Mouse (Mus musculus): ENCODE measurements around the gene Msrb3.

Gene Msrb3

GRCm38 (mm10) chr10:120895899-120896289 is 3.0 kb downstream of the Msrb3 start:
- DNase-seq, result no peak

GRCm38 (mm10) chr10:120894978-120895898 is 3.7 kb downstream of the Msrb3 start:
- no peak for DNase-seq

DNA sequence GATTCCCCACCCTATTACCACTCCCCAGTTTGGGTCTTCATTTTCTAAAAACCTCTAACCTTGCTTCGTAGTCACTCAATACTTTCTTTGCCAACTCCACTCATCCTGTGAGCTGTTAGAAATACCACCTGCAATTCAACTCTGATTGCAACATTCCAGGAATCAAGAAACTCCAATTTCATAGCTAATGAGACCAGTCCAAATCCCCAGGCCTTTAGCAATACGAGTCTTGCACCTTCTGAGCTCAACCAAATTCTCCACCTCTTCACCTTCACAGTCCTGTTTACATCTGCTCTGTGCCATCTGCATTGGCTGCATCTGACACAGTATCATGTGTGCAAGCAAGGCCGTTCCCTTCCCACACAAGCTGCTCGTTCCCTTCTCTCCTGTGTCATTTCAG is 5.0 kb downstream of the Msrb3 start:
- DNase-seq, result no peak

GRCm38 (mm10) chr10:120891131-120891530 is 7.8 kb downstream of the Msrb3 start:
- DNase-seq, result no peak

DNA sequence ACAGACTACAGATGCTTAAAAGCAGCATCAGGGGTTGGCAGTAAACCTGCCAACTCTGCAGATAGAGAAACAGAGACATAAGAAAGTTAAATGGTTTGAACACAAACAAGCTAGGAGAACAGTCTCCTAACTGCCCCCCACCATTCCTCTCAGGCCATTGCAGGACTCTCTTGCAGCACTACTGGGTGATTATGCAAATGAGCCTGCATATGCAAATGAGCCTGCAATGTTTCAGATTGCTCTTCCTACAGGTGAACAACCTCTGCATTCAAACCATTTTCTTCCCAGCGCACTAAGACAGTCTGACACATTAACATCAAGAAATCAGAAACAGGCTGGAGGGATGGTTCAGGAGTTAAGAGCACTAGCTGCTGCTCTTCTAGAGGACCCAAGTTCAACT is 8.3 kb downstream of the Msrb3 start:
- DNase-seq, result no peak

DNA sequence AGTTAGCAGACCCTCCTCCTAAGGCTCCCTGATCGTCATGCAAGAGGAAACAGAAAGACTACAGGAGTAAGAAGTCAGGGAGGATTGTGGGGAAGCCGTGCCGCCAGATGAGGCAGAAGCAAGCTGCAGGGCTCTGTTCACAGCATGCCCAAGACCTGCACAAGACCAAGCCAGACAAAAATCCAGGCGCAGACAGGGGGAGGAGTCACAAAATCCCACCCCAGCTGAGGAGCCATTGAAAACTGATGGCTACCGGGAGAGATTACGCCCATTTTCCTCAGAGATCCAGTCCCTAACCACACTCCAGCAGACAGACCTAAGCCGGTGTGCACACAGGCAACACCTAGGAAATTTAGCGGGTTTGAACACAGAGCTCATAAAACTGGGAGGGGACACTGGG is 10.4 kb downstream of the Msrb3 start:
- no peak for DNase-seq

- no peak for DNase-seq
Measured at GRCm38 (mm10) chr10:120884220-120884619, 14.7 kb downstream of the Msrb3 start.

- no peak for DNase-seq
Measured at GRCm38 (mm10) chr10:120883732-120884131, 15.2 kb downstream of the Msrb3 start.

- no peak for DNase-seq
Measured at GRCm38 (mm10) chr10:120883069-120883415, 15.9 kb downstream of the Msrb3 start.

GRCm38 (mm10) chr10:120882347-120883068 is 16.4 kb downstream of the Msrb3 start:
- peak; percentile 26 to 31 for DNase-seq

DNA sequence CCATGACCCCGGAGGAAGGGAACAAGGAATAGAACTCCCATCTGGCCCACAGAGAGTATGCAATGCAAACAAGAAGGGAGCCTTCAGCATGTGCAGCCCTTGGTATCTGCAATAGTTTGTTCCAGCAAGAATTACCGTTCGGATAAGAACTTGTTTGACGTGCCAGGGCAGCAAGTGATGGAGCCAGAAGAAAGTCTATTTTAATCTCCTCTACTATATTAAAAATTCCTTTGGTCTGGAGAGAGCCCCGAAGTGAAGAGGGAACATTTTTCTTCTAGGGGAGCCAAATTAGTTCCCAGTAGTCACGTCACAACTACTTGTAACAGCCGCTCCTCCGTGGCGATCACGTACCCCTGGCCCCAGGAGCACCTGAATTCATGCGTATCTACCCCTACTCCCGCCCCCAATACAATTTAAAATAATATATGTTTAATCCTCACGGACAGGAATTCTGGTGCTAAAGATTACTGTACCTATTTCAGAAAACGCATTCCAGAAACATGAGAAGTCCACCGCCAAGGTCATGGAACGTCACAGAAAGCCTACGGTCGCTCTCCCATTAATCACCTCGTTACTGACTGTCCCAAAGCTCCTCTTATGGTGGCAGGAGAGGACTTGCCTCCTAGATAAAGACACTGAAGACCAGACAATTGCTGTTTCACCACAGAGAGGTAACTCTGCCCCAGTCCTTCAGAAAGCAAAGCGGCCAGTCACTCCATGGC is 22.2 kb downstream of the Msrb3 start:
- DNase-seq, result no peak

- peak; percentile 82 to 89 for DNase-seq
Measured at GRCm38 (mm10) chr10:120875672-120876463, 23.0 kb downstream of the Msrb3 start.

GRCm38 (mm10) chr10:120874261-120874660 is 24.6 kb downstream of the Msrb3 start:
- DNase-seq, result no peak

DNA sequence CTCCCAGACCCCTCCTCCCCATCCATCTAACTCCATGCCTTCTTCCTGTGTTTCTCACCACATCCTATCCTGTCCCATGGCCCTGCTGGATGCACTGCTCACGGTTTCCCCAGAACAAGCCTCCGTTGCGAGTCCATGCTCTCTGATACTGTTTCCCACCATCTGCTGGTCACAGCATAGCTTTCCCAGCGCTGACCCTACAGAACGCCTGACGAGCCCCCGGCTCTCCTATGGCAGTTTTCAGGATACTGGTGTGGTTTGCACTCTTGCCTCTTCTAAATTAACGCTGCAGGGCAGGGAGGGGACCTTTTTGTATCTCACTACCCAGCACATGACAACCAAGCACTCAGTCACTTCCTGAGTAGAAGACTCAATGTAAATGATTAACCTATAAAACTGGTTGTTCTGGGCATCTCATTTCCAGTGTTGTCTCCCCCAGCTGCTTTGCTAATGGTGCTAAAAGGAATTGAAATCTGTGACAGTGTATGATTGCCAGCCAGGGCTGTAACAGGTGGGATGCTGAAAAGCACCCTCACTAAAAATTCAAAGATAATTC is 25.2 kb downstream of the Msrb3 start:
- no peak for DNase-seq

- peak; percentile 51 to 63 for DNase-seq
Measured at GRCm38 (mm10) chr10:120872483-120872862, 26.4 kb downstream of the Msrb3 start.

- DNase-seq, result no peak
Measured at GRCm38 (mm10) chr10:120871630-120872482, 27.0 kb downstream of the Msrb3 start.

- DNase-seq, result no peak
Measured at GRCm38 (mm10) chr10:120871096-120871495, 27.8 kb downstream of the Msrb3 start.

- DNase-seq, result no peak
Measured at GRCm38 (mm10) chr10:120869241-120869775, 29.6 kb downstream of the Msrb3 start.

DNA sequence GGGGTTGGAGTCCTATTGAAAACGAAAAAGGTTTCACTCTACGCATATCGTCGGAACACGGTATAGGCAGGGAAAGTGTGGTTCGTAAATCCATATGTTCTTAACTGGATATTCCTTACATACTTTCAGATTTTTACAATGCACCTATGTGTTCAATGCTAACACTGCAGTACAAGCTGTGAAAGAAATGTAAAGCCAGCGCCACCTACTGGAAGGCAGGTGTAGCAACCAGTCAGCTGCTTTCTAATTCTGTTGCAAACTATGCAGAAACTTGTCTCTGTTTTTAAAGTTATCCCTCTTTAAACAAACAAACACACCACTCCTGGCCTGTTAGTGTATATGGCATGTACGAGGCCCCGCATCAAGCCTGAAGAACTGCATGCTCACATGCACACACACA is 34.5 kb downstream of the Msrb3 start:
- peak; percentile 54 to 81 for DNase-seq

DNA sequence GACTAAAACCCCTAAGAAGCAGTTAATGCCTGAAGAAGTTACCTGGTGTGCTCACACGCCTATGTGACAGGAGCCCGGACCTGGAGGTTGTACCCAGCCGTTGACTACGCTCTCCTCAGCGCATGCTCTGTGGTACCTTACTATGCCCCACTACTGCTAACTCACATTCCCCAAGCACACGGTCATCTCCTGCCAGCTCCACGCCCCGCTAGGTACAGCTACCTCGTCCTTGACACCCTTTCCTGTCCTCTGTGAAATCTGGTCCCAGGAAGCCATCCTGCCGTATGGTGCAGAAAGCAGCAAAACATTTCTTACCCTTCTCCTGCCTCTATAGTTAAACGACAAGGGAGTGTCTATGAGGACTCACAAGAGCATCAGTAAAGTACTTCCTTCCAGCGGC is 37.2 kb downstream of the Msrb3 start:
- DNase-seq, result no peak

DNA sequence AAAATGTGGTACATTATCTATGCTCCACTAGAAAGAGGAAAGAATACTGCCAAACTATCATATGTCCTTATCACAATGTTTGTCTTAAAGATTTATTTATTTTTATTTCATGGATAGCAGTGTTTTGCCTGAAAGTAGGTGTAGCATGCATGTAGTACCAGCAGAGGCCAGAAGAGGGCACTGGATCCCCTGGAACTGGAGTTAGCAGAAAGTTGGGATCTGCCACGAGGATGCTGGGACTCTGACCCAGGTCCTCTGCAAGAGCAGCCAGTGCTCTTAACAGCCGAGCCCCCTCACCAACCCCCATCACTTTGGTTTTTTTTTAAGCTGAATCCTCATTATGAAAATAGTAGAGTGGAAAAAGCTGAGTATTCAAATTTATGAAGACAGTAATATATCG is 37.7 kb downstream of the Msrb3 start:
- peak in 1 of 2 experiments; percentile 44 for DNase-seq

Measured in cerebellum, postnatal 25 days (tissue).